Mouse (Mus musculus) lung, adult 2 months (tissue): ENCODE results near the gene Vamp1.

Experiments used
- CTCF ChIP-seq: fragments of 200-500 bp; IDR thresholded peaks from 2 replicates; pipeline ENCODE4 v1.5.1; 2011; ENCODE audit warnings: mild to moderate bottlenecking, low read length, control low read depth; ENCODE audit not compliant: insufficient read depth
- POLR2A ChIP-seq: fragments of 200-500 bp; IDR thresholded peaks from 2 replicates; pipeline ENCODE4 v1.6.1; 2011; ENCODE audit warnings: low read depth, mild to moderate bottlenecking, control low read depth, low read length, borderline replicate concordance; ENCODE audit errors: extremely low read depth

GRCm38 (mm10) chr6:125191332-125192015 lies 23.9 kb upstream of the Vamp1 start, which contains the start of the genes Ncapd2 and Mrpl51:
- no peak for TF ChIP-seq CTCF
- TF ChIP-seq POLR2A: peak; percentile 34; the same call in 1 of the 2 replicates
